Mouse (Mus musculus): Measurements from ENCODE around the gene Trim44.

- TF ChIP-seq POLR2A (IDR thresholded peaks at IDR 0.05; ENCODE audit: extremely low read depth, insufficient read depth, low read length) (no peak), CTCF (IDR thresholded peaks at IDR 0.05; ENCODE audit: extremely low read depth, insufficient read depth, low read length) (no peak)
These were observed 20.3 kb upstream of the Trim44 start for GRCm38 (mm10) chr2:102427974-102428373.
